Mouse (Mus musculus) CD4-positive, CD25-positive, alpha-beta regulatory T cell, adult 4 months (primary cell): ENCODE measurements around the gene Tuba3a. TPM values are rescaled to one million over a fixed set of nuclear protein-coding genes. Genes with fewer than 3 reads are reported as not detected.
"Not testable (repeated sequence)": the region's sequence is repeated elsewhere in the genome, so short reads cannot be mapped to it uniquely, and the experiment has no call there.

Experiments
- ATAC-seq: one replicate; pipeline ENCODE4 v1.8.0; 2017
- polyA plus RNA-seq, 2 experiments: library from polyadenylated mRNA; unstranded; fragments of 100-300 nt; shearing (Covaris generic); gene quantifications; one replicate each; pipeline ENCODE4 v1.2.1; 2017

Gene Tuba3a
- polyA plus RNA-seq, 2 experiments from 2014 or later, result 1.9 to 2.3 TPM

- ATAC-seq, result no peak
These were observed 19.6 kb upstream of the Tuba3a start for GRCm38 (mm10) chr6:125305465-125305864.

GRCm38 (mm10) chr6:125304408-125304807 is 18.6 kb upstream of the Tuba3a start:
- ATAC-seq, result not testable (repeated sequence)

GRCm38 (mm10) chr6:125303242-125303641 is 17.4 kb upstream of the Tuba3a start:
- no peak for ATAC-seq

GRCm38 (mm10) chr6:125302231-125302982 is 16.6 kb upstream of the Tuba3a start:
- ATAC-seq, result no peak

- no peak for ATAC-seq
These were observed 15.1 kb upstream of the Tuba3a start for GRCm38 (mm10) chr6:125300982-125301381.

- no peak for ATAC-seq
These were observed 11.4 kb upstream of the Tuba3a start for GRCm38 (mm10) chr6:125297149-125297820.

- ATAC-seq, result no peak
These were observed 8.2 kb upstream of the Tuba3a start for GRCm38 (mm10) chr6:125294049-125294448.

- no peak for ATAC-seq
These were observed 6.4 kb upstream of the Tuba3a start for GRCm38 (mm10) chr6:125292256-125292655.

- no peak for ATAC-seq
These were observed 5.5 kb upstream of the Tuba3a start for GRCm38 (mm10) chr6:125291329-125291728.

GRCm38 (mm10) chr6:125288730-125289129 is 2.9 kb upstream of the Tuba3a start:
- ATAC-seq, result no peak

GRCm38 (mm10) chr6:125286944-125287343 is 1.1 kb upstream of the Tuba3a start:
- ATAC-seq, result no peak

GRCm38 (mm10) chr6:125284751-125285150 is 1.1 kb downstream of the Tuba3a start:
- no peak for ATAC-seq

- no peak for ATAC-seq
These were observed 1.6 kb downstream of the Tuba3a start for GRCm38 (mm10) chr6:125284250-125284649.

GRCm38 (mm10) chr6:125282721-125283120 is 3.1 kb downstream of the Tuba3a start:
- not testable (repeated sequence) for ATAC-seq

- no peak for ATAC-seq
These were observed 6.1 kb downstream of the Tuba3a start for GRCm38 (mm10) chr6:125279729-125280128.

GRCm38 (mm10) chr6:125274841-125275563 is 10.8 kb downstream of the Tuba3a start:
- ATAC-seq, result peak; percentile 37

- no peak for ATAC-seq
These were observed 13.5 kb downstream of the Tuba3a start for GRCm38 (mm10) chr6:125272228-125272785.

- ATAC-seq, result peak; percentile 74
These were observed 14.2 kb downstream of the Tuba3a start for GRCm38 (mm10) chr6:125271455-125272227.

GRCm38 (mm10) chr6:125268799-125269198 is 17.0 kb downstream of the Tuba3a start:
- ATAC-seq, result no peak

GRCm38 (mm10) chr6:125267469-125267868 is 18.4 kb downstream of the Tuba3a start:
- ATAC-seq, result no peak

GRCm38 (mm10) chr6:125266600-125266999 is 19.2 kb downstream of the Tuba3a start:
- ATAC-seq, result peak; percentile 10

- ATAC-seq, result peak; percentile 23
These were observed 19.8 kb downstream of the Tuba3a start for GRCm38 (mm10) chr6:125266091-125266490.
